Mouse (Mus musculus) limb, embryonic 12.5 days (tissue): ENCODE measurements at regions not wholly inside any gene's neighbourhood (a gene's known extent, or its start where the extent isn't known, plus 50 kb on each side); places are given as distances from the start of the nearest gene placed in this dataset.

Experiments
- ATAC-seq: fragments of 200-750 bp; cut with Nextera tagmentation; 2 replicates; pipeline ENCODE4 v1.8.0; 2017; ENCODE audit warnings: low read depth, moderate TSS enrichment; ENCODE audit not compliant: insufficient number of reproducible peaks, insufficient read depth, low FRiP score, low TSS enrichment
- H3K27ac ChIP-seq: fragments of 300-500 bp; sonication (generic); 2 replicates; pipeline ENCODE4 v1.5.1; 2016; ENCODE audit warnings: mild to moderate bottlenecking, moderate library complexity
- H3K27me3 ChIP-seq: fragments of 300-500 bp; sonication (generic); 2 replicates; pipeline ENCODE4 v1.6.1; 2016; ENCODE audit warnings: mild to moderate bottlenecking, moderate library complexity
- H3K36me3 ChIP-seq: fragments of 300-500 bp; sonication (generic); 2 replicates; pipeline ENCODE4 v1.6.1; 2016; ENCODE audit warnings: mild to moderate bottlenecking, moderate library complexity
- H3K4me1 ChIP-seq: fragments of 300-500 bp; sonication (generic); replicated peaks from 2 replicates; pipeline ENCODE4 v1.6.1; 2016
- H3K4me2 ChIP-seq: fragments of 300-500 bp; sonication (generic); 2 replicates; pipeline ENCODE4 v1.6.1; 2016; ENCODE audit warnings: mild to moderate bottlenecking, moderate library complexity
- H3K4me3 ChIP-seq: fragments of 300-500 bp; sonication (generic); replicated peaks from 2 replicates; pipeline ENCODE4 v1.5.1; 2016; ENCODE audit warnings: mild to moderate bottlenecking
- H3K9ac ChIP-seq: fragments of 300-500 bp; sonication (generic); replicated peaks from 2 replicates; pipeline ENCODE4 v1.6.1; 2016; ENCODE audit warnings: mild to moderate bottlenecking, moderate library complexity
- H3K9me3 ChIP-seq: fragments of 300-500 bp; sonication (generic); 2 replicates; pipeline ENCODE4 v1.6.1; 2016; ENCODE audit warnings: mild to moderate bottlenecking, moderate library complexity
- WGBS: fragments of 180-500 bp; shearing (Covaris S2); methylation state at CpG from one replicate; pipeline ENCODE4 v1.1.7; 2016; 5-methylcytosine and 5-hydroxymethylcytosine counted together

GRCm38 (mm10) chr6:51036553-51036952, 382.3 kb upstream of the Npvf start:
- Histone ChIP-seq H3K4me1 (peaks cover 23% of the 10 kb centered on the region), H3K4me3 (no peak overlapping the region), H3K4me2 (no peak overlapping the region), H3K27me3 (peaks cover 41% of the 10 kb centered on the region), H3K9me3 (no peaks in the 10 kb centered on the region), H3K27ac (no peak overlapping the region), H3K36me3 (no peaks in the 10 kb centered on the region), H3K9ac (no peak overlapping the region)
- 47% methylated on average over 1 of the region's 1 CpGs for WGBS
- ATAC-seq, result no peak

GRCm38 (mm10) chr6:51036956-51037355, 382.7 kb upstream of the Npvf start:
- Histone ChIP-seq H3K4me2 (no peak overlapping the region), H3K27me3 (peaks cover 45% of the 10 kb centered on the region), H3K4me3 (no peak overlapping the region), H3K9me3 (no peaks in the 10 kb centered on the region), H3K9ac (no peak overlapping the region), H3K36me3 (no peaks in the 10 kb centered on the region), H3K27ac (no peak overlapping the region), H3K4me1 (peaks cover 23% of the 10 kb centered on the region)
- WGBS, result 40% methylated on average over 4 of the region's 4 CpGs
- no peak for ATAC-seq

- Histone ChIP-seq H3K27me3 (peaks cover 53% of the 10 kb centered on the region), H3K4me1 (peaks cover 28% of the 10 kb centered on the region), H3K9ac (no peak overlapping the region), H3K4me3 (no peak overlapping the region), H3K4me2 (peak overlapping the region; percentile 37), H3K36me3 (no peaks in the 10 kb centered on the region), H3K9me3 (no peaks in the 10 kb centered on the region), H3K27ac (no peak overlapping the region)
- ATAC-seq, result 0 out of 2 replicates have a peak, but pooled peaks have one; percentile 30
- WGBS, result 12% methylated on average over 20 of the region's 20 CpGs
Measured at GRCm38 (mm10) chr6:51039486-51040180, 385.4 kb upstream of the Npvf start.

GRCm38 (mm10) chr6:51043970-51044369, 388.5 kb upstream of the Nfe2l3 start:
- Histone ChIP-seq H3K9ac (no peak overlapping the region), H3K4me3 (no peak overlapping the region), H3K4me1 (peaks cover 19% of the 10 kb centered on the region), H3K27ac (no peak overlapping the region), H3K4me2 (no peak overlapping the region), H3K27me3 (peaks cover 64% of the 10 kb centered on the region), H3K9me3 (no peaks in the 10 kb centered on the region), H3K36me3 (no peaks in the 10 kb centered on the region)
- no peak for ATAC-seq
- 51% methylated on average over 7 of the region's 7 CpGs for WGBS

GRCm38 (mm10) chr6:51044873-51045272, 387.6 kb upstream of the Nfe2l3 start:
- H3K9ac ChIP-seq, result no peak overlapping the region
- H3K27ac ChIP-seq, result peak overlapping the region; percentile 13; the same call in 1 of the 2 replicates
- no peak for ATAC-seq
- H3K4me3 ChIP-seq, result no peak overlapping the region
- H3K9me3 ChIP-seq, result no peaks in the 10 kb centered on the region
- peaks cover 11% of the 10 kb centered on the region for H3K4me1 ChIP-seq
- H3K36me3 ChIP-seq, result no peaks in the 10 kb centered on the region
- 69% methylated on average over 14 of the region's 14 CpGs for WGBS
- peaks cover 71% of the 10 kb centered on the region for H3K27me3 ChIP-seq
- H3K4me2 ChIP-seq, result no peak overlapping the region

- Histone ChIP-seq H3K9ac (no peak overlapping the region), H3K27ac (no peak overlapping the region), H3K9me3 (no peaks in the 10 kb centered on the region), H3K4me3 (no peak overlapping the region), H3K4me2 (no peak overlapping the region), H3K36me3 (no peaks in the 10 kb centered on the region), H3K27me3 (peaks cover 66% of the 10 kb centered on the region), H3K4me1 (peaks cover 23% of the 10 kb centered on the region)
- ATAC-seq, result peak; percentile 75; the same call in 1 of the 2 replicates
- WGBS, result 17% methylated on average over 5 of the region's 5 CpGs
Measured at GRCm38 (mm10) chr6:51052451-51052921, 380.0 kb upstream of the Nfe2l3 start.

GRCm38 (mm10) chr6:51057229-51057628, 375.2 kb upstream of the Nfe2l3 start:
- peaks cover 74% of the 10 kb centered on the region for H3K27me3 ChIP-seq
- H3K36me3 ChIP-seq, result no peaks in the 10 kb centered on the region
- ATAC-seq, result no peak
- H3K4me1 ChIP-seq, result peaks cover 51% of the 10 kb centered on the region
- 47% methylated on average over 7 of the region's 7 CpGs for WGBS
- H3K9ac ChIP-seq, result no peak overlapping the region
- H3K27ac ChIP-seq, result no peak overlapping the region
- no peaks in the 10 kb centered on the region for H3K9me3 ChIP-seq
- H3K4me2 ChIP-seq, result no peak overlapping the region
- H3K4me3 ChIP-seq, result no peak overlapping the region

- no peak for ATAC-seq
- H3K9me3 ChIP-seq, result no peaks in the 10 kb centered on the region
- H3K27me3 ChIP-seq, result peaks cover 58% of the 10 kb centered on the region
- H3K4me1 ChIP-seq, result peaks cover 44% of the 10 kb centered on the region
- peak overlapping the region; percentile 62; the same call in 1 of the 2 replicates for H3K27ac ChIP-seq
- WGBS, result 66% methylated on average over 7 of the region's 7 CpGs
- no peaks in the 10 kb centered on the region for H3K36me3 ChIP-seq
- H3K9ac ChIP-seq, result no peak overlapping the region
- H3K4me3 ChIP-seq, result no peak overlapping the region
- no peak overlapping the region for H3K4me2 ChIP-seq
Measured at GRCm38 (mm10) chr6:51059923-51060847, 372.3 kb upstream of the Nfe2l3 start.

GRCm38 (mm10) chr6:51060848-51061535, 371.5 kb upstream of the Nfe2l3 start:
- no peak overlapping the region for H3K4me2 ChIP-seq
- WGBS, result 49% methylated on average over 17 of the region's 17 CpGs
- no peak overlapping the region for H3K4me3 ChIP-seq
- no peaks in the 10 kb centered on the region for H3K36me3 ChIP-seq
- peak overlapping the region; percentile 62 for H3K27ac ChIP-seq
- peaks cover 51% of the 10 kb centered on the region for H3K4me1 ChIP-seq
- H3K27me3 ChIP-seq, result peaks cover 54% of the 10 kb centered on the region
- no peak for ATAC-seq
- H3K9ac ChIP-seq, result no peak overlapping the region
- no peaks in the 10 kb centered on the region for H3K9me3 ChIP-seq

GRCm38 (mm10) chr6:51065156-51065555, 367.3 kb upstream of the Nfe2l3 start:
- Histone ChIP-seq H3K27me3 (peaks cover 35% of the 10 kb centered on the region), H3K4me3 (no peak overlapping the region), H3K9ac (no peak overlapping the region), H3K4me1 (peaks cover 64% of the 10 kb centered on the region), H3K27ac (no peak overlapping the region; the same call in 1 of the 2 replicates), H3K36me3 (no peaks in the 10 kb centered on the region), H3K4me2 (no peak overlapping the region), H3K9me3 (no peaks in the 10 kb centered on the region)
- 30% methylated on average over 6 of the region's 6 CpGs for WGBS
- no peak for ATAC-seq

- 60% methylated on average over 11 of the region's 11 CpGs for WGBS
- H3K36me3 ChIP-seq, result no peaks in the 10 kb centered on the region
- H3K4me3 ChIP-seq, result no peak overlapping the region
- no peak for ATAC-seq
- H3K9ac ChIP-seq, result no peak overlapping the region
- H3K4me1 ChIP-seq, result peaks cover 53% of the 10 kb centered on the region
- no peak overlapping the region for H3K4me2 ChIP-seq
- H3K9me3 ChIP-seq, result no peaks in the 10 kb centered on the region
- peaks cover 23% of the 10 kb centered on the region for H3K27me3 ChIP-seq
- H3K27ac ChIP-seq, result peak overlapping the region; percentile 23; the same call in 1 of the 2 replicates
Measured at GRCm38 (mm10) chr6:51067332-51067731, 365.1 kb upstream of the Nfe2l3 start.
